Mouse (Mus musculus) MEL (cell line): ENCODE results near the gene Stfa1. TPM values are rescaled to one million over a fixed set of nuclear protein-coding genes. Genes with fewer than 3 reads are reported as not detected.
"Not testable (repeated sequence)": the region's sequence is repeated elsewhere in the genome, so short reads cannot be mapped to it uniquely, and the experiment has no call there.

Source experiments
- DNase-seq: peaks from one replicate; pipeline ENCODE4 v3.0.0; 2011; ENCODE audit warnings: low read depth, low spot score
- H3K27ac ChIP-seq: 2 replicates; pipeline ENCODE4 v1.5.1; 2012; ENCODE audit warnings: low read depth, mild to moderate bottlenecking, control low read depth, low read length, moderate library complexity; ENCODE audit not compliant: control insufficient read depth
- H3K27me3 ChIP-seq, 2 experiments: fragments of 150-350 bp in 1 of 2; sonication (generic) in 1 of 2; 2 replicates each; pipeline ENCODE4 v1.6.1; 2012; ENCODE audit warnings: low read length in 2 of 2, mild to moderate bottlenecking in 2 of 2, improper control_type of control experiment in 1 of 2, moderate library complexity in 1 of 2; ENCODE audit not compliant: insufficient read depth in 2 of 2, control insufficient read depth in 1 of 2
- H3K36me3 ChIP-seq, 2 experiments: 2 replicates each; pipeline ENCODE4 v1.6.1; 2012 to 2014; ENCODE audit warnings: low read length in 2 of 2, improper control_type of control experiment in 1 of 2, inconsistent platforms in 1 of 2, mild to moderate bottlenecking in 1 of 2; ENCODE audit not compliant: insufficient read depth in 2 of 2, control insufficient read depth in 1 of 2
- H3K4me1 ChIP-seq, 2 experiments: fragments of 150-350 bp in 1 of 2; sonication (generic) in 1 of 2; 2 replicates each; pipeline ENCODE4 v1.6.1; 2012; ENCODE audit warnings: low read length in 2 of 2, improper control_type of control experiment in 1 of 2, mild to moderate bottlenecking in 1 of 2; ENCODE audit not compliant: insufficient read depth in 2 of 2, control insufficient read depth in 1 of 2
- H3K4me3 ChIP-seq, 2 experiments: fragments of 150-350 bp in 1 of 2; sonication (generic) in 1 of 2; 2 replicates each; pipeline ENCODE4 v1.5.1; 2012; ENCODE audit warnings: low read depth in 2 of 2, low read length in 2 of 2, mild to moderate bottlenecking in 2 of 2, moderate library complexity in 2 of 2, control low read depth in 1 of 2, improper control_type of control experiment in 1 of 2; ENCODE audit not compliant: control insufficient read depth in 1 of 2, insufficient read depth in 1 of 2
- H3K79me2 ChIP-seq: 2 replicates; pipeline ENCODE4 v1.6.1; 2012; ENCODE audit warnings: mild to moderate bottlenecking, low read length, moderate library complexity; ENCODE audit not compliant: control insufficient read depth, poor library complexity, insufficient read depth
- H3K9ac ChIP-seq: 2 replicates; pipeline ENCODE4 v1.6.1; 2012; ENCODE audit warnings: low read depth, mild to moderate bottlenecking, control low read depth, low read length, moderate library complexity; ENCODE audit not compliant: control insufficient read depth, poor library complexity, severe bottlenecking
- H3K9me3 ChIP-seq: fragments of 150-350 bp; sonication (generic); replicated peaks from 2 replicates; pipeline ENCODE4 v1.6.1; 2012; ENCODE audit warnings: mild to moderate bottlenecking, low read length, improper control_type of control experiment, moderate library complexity; ENCODE audit not compliant: insufficient read depth
- BHLHE40 ChIP-seq: IDR thresholded peaks from 2 replicates; pipeline ENCODE4 v1.6.1; 2012; ENCODE audit warnings: low read depth, mild to moderate bottlenecking, inconsistent platforms, low read length, improper control_type of control experiment, borderline replicate concordance
- CHD1 ChIP-seq: IDR thresholded peaks from 2 replicates; pipeline ENCODE4 v1.6.1; 2012; ENCODE audit warnings: low read depth, mild to moderate bottlenecking, inconsistent platforms, low read length, improper control_type of control experiment
- EP300 ChIP-seq, 2 experiments: IDR thresholded peaks; 2 replicates each; pipeline ENCODE4 v1.6.1; 2011; ENCODE audit warnings: improper control_type of control experiment in 2 of 2, low read length in 2 of 2, low read depth in 1 of 2, mild to moderate bottlenecking in 1 of 2
- GABPA ChIP-seq: IDR thresholded peaks from 2 replicates; pipeline ENCODE4 v1.6.1; 2012; ENCODE audit warnings: low read depth, mild to moderate bottlenecking, inconsistent platforms, low read length, improper control_type of control experiment, moderate library complexity
- JUND ChIP-seq: IDR thresholded peaks from 2 replicates; pipeline ENCODE4 v1.6.1; 2011; ENCODE audit warnings: low read depth, mild to moderate bottlenecking, improper control_type of control experiment, low read length
- KAT2A ChIP-seq: conservative IDR thresholded peaks from 2 replicates; pipeline ENCODE4 v1.6.1; 2012; ENCODE audit warnings: low read depth, low read length, improper control_type of control experiment, inconsistent platforms
- MYB ChIP-seq: IDR thresholded peaks from 2 replicates; pipeline ENCODE4 v1.6.1; 2011; ENCODE audit warnings: mild to moderate bottlenecking, low read depth, low read length, improper control_type of control experiment
- POLR2AphosphoS5 ChIP-seq: IDR thresholded peaks from 2 replicates; pipeline ENCODE4 v1.6.1; 2012; ENCODE audit warnings: low read depth, borderline replicate concordance, mild to moderate bottlenecking, inconsistent platforms, low read length, moderate library complexity, mixed read lengths
- RAD21 ChIP-seq: IDR thresholded peaks from 2 replicates; pipeline ENCODE4 v1.6.1; 2011; ENCODE audit warnings: mild to moderate bottlenecking, low read depth, low read length, improper control_type of control experiment
- SIN3A ChIP-seq: IDR thresholded peaks from 2 replicates; pipeline ENCODE4 v1.6.1; 2012; ENCODE audit warnings: low read length, improper control_type of control experiment, inconsistent platforms
- SMC3 ChIP-seq: IDR thresholded peaks from 2 replicates; pipeline ENCODE4 v1.6.1; 2011; ENCODE audit warnings: low read depth, low read length, improper control_type of control experiment
- TBP ChIP-seq: IDR thresholded peaks from 2 replicates; pipeline ENCODE4 v1.8.0; 2011; ENCODE audit warnings: low read depth, low read length, improper control_type of control experiment
- UBTF ChIP-seq: IDR thresholded peaks from 2 replicates; pipeline ENCODE4 v1.6.1; 2012; ENCODE audit warnings: low read depth, mild to moderate bottlenecking, inconsistent platforms, low read length, improper control_type of control experiment, moderate library complexity, borderline replicate concordance; ENCODE audit not compliant: insufficient read depth
- USF2 ChIP-seq, 2 experiments: IDR thresholded peaks; 2 replicates each; pipeline ENCODE4 v1.6.1; 2011 to 2012; ENCODE audit warnings: improper control_type of control experiment in 2 of 2, low read length in 2 of 2, borderline replicate concordance in 1 of 2, inconsistent platforms in 1 of 2, low read depth in 1 of 2, mild to moderate bottlenecking in 1 of 2; ENCODE audit not compliant: insufficient read depth in 1 of 2
- polyA plus RNA-seq, 2 experiments: library from polyadenylated mRNA; stranded (reverse) in 1 of 2; unstranded in 1 of 2; fragments of >175 nt in 1 of 2; fragments of >200 nt in 1 of 2; gene quantifications; 2 replicates each; pipeline versions ENCODE4 v1.2.1 to v1.2.4; 2012; ENCODE audit warnings: low replicate concordance in 2 of 2, low read depth in 1 of 2; ENCODE audit not compliant: insufficient read length in 2 of 2, insufficient read depth in 1 of 2, missing spikeins in 1 of 2
- total RNA-seq: library from RNA; depleted of rRNA; stranded (reverse); fragments of 300-350 nt; gene quantifications from 2 replicates; pipeline ENCODE4 v1.2.3, GENCODE M21; 2012; rRNA removed

Gene Stfa1
- total RNA-seq (not detected in 2 replicates), polyA plus RNA-seq (not detected)

- H3K27me3 ChIP-seq, H3K27ac ChIP-seq, H3K4me1 ChIP-seq, H3K9ac ChIP-seq, H3K4me3 ChIP-seq, H3K36me3 ChIP-seq, DNase-seq, H3K79me2 ChIP-seq, H3K9me3 ChIP-seq: not testable (repeated sequence)
Measured at GRCm38 (mm10) chr16:36276796-36277195, at the start of gene Stfa1. Gene Stfa1, plus strand, starts transcription at chr16:36276951.

GRCm38 (mm10) chr16:36260585-36260984 lies 16.2 kb upstream of the Stfa1 start:
- not testable (repeated sequence) for H3K27ac ChIP-seq, H3K9me3 ChIP-seq, H3K79me2 ChIP-seq, H3K9ac ChIP-seq, H3K4me1 ChIP-seq, H3K36me3 ChIP-seq, H3K4me3 ChIP-seq, DNase-seq, H3K27me3 ChIP-seq

- Histone ChIP-seq H3K4me1 (no peaks in the 10 kb centered on the region), H3K79me2 (no peaks in the 10 kb centered on the region), H3K36me3 (no peaks in the 10 kb centered on the region), H3K4me3 (no peak overlapping the region), H3K9me3 (no peaks in the 10 kb centered on the region), H3K27me3 (no peaks in the 10 kb centered on the region), H3K9ac (no peak overlapping the region), H3K27ac (no peak overlapping the region)
- no peak for TF ChIP-seq TBP
- no peak for TF ChIP-seq UBTF
- TF ChIP-seq RAD21 = no peak
- TF ChIP-seq EP300 (IDR thresholded peaks at IDR 0.05; ENCODE audit: low read depth in 1 of 2, low read length in 2 of 2) = no peak
- TF ChIP-seq MYB = no peak
- TF ChIP-seq KAT2A = no peak
- TF ChIP-seq BHLHE40 = no peak
- TF ChIP-seq USF2 (IDR thresholded peaks at IDR 0.05; ENCODE audit: borderline replicate concordance in 1 of 2, insufficient read depth in 1 of 2, low read depth in 1 of 2, low read length in 2 of 2) = no peak
- TF ChIP-seq SIN3A = no peak
- no peak for TF ChIP-seq SMC3
- no peak for TF ChIP-seq JUND
- TF ChIP-seq POLR2AphosphoS5 = no peak
- TF ChIP-seq CHD1 = no peak
- TF ChIP-seq GABPA = no peak
- DNase-seq = no peak
Measured at GRCm38 (mm10) chr16:36289140-36289539, 12.4 kb downstream of the Stfa1 start.
